Mouse (Mus musculus) left cerebral cortex, postnatal 14 days (tissue): ENCODE results near the gene Lrch2. TPM values are rescaled to one million over a fixed set of nuclear protein-coding genes. Genes with fewer than 3 reads are reported as not detected.
"Not testable (repeated sequence)": the region's sequence is repeated elsewhere in the genome, so short reads cannot be mapped to it uniquely, and the experiment has no call there.

Experiments used
- DNase-seq, 2 experiments: peaks; one replicate each; pipeline ENCODE4 v3.0.0; 2021 to 2022; ENCODE audit warnings: low spot score in 2 of 2, mixed read lengths in 1 of 2
- intact Hi-C: fragments of 180-260 bp; cut with DNase I; formaldehyde crosslinking; loops from one replicate; pipeline ENCODE4 v1.15.1; 2025
- long read RNA-seq, 2 experiments: library from polyadenylated mRNA; stranded (forward); transcript quantifications; one replicate each; pipeline ENCODE4 v2.0.0; 2021
- total RNA-seq, 2 experiments: library from RNA; stranded (reverse); gene quantifications; 2 replicates each; pipeline ENCODE4 v1.2.3; 2021

Lrch2 gene
- total RNA-seq, result 10 to 100 TPM; 23.1 to 23.9 TPM
- long read RNA-seq, experiment 1, partial matches to known transcripts, result 0 of 1 reads
- long read RNA-seq, experiment 1, other reads (novel, unspliced or antisense), result 1 of 1 reads
- long read RNA-seq, experiment 2, result 0 reads

GRCm38 (mm10) chrX:147553421-147554201, at the start of gene Lrch2:
TSS of gene Lrch2 (minus strand) at chrX:147554081.
- peak; percentile 42 for DNase-seq
- intact Hi-C loops, result no loop called here

- DNase-seq, result no peak
- intact Hi-C loops, result no loop called here
Measured at GRCm38 (mm10) chrX:147540934-147541870, 12.7 kb downstream of the Lrch2 start.

- no peak for DNase-seq
- intact Hi-C loops, result no loop called here
Measured at GRCm38 (mm10) chrX:147538377-147538776, 15.5 kb downstream of the Lrch2 start.

- intact Hi-C loops, result not testable (repeated sequence)
Measured at GRCm38 (mm10) chrX:147537117-147537516, 16.8 kb downstream of the Lrch2 start.

DNA sequence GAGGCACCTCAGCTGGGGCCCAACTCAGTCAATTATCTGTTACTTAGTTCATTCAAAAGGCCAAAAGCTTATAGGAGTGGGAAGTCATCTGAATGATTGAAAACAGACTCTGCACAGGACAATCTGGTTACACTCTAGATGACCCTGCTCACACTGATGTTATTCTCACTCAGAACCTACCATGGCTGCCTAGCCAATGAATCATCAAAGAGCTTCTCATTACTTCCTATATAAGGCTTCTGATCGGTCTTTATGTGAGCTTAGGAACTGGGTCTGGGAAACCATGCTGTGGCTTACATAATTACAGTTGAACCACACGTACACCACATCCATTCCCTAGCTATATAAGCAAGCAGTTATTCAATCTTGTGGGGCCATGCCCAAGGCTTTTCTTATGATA, 18.3 kb downstream of the Lrch2 start:
- intact Hi-C loops, result no loop called here
- no peak for DNase-seq

More at GRCm38 (mm10) chrX:147537117-147537516, 16.8 kb downstream of the Lrch2 start:
- not testable (repeated sequence) for DNase-seq

- DNase-seq, result no peak
- intact Hi-C loops, result no loop called here
Measured at GRCm38 (mm10) chrX:147531675-147532074, 22.2 kb downstream of the Lrch2 start.

DNA sequence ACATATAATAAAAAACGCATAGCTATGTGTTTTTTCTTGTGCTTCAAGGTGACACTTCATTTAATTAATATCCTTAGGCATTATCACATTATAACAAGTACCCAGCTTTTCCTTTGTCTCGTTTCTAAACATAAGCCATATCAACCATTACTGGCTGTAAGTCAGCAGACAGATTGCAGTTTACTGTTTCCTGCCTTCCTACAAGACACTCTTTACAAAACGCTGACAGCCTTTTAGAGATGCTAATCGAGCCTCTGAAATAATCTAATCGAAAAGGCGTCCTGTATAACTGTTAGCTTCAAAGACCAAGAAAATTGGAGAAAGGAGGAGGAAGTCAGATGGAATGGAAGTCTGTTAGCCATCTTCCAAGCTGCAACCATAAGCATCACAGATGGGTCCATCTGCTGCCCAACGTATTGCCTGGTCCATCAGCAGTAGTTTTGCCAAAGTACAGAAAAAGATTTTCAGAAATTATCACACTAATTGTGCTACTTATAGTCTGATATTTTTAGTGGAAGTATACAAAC, 26.2 kb downstream of the Lrch2 start:
- DNase-seq, result no peak
- intact Hi-C loops, result no loop called here

DNA sequence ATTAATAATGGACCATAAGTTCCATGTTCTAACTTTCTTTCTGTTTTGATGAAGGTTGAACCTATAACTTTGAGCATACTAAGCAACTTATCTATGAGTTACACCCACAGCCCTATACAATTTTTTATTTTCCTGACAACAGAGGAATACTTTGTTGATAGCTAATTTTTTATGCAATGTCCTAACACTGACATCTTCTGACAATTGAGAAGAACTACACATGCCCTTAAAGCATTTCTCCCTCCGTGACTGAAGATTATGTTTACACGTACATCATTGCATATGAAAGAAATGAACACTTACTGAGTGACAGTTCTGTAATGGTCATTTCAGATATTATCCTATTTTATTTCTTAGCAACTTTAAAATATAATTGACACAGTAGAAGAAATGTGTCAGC, 64.3 kb downstream of the Lrch2 start:
- no peak for DNase-seq
- intact Hi-C loops, result no loop called here

DNA sequence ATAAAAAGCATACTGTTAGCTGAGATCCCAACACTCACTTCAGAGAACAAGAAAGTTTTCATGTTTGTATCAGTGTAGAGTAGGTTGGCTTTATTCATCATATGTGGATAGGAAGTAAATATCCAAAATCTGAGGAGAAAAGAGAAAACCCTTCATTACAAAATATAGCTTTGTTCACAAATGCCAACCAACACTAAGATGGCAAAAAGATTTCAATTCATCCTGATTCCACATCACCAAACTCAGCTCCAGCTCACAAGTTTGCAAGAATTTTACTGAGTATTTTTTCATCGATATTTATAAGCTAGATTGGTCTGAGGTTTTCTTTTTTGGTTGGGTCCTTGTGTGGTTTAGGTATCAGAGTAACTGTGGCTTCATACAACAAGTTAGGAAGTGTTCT, 100.3 kb downstream of the Lrch2 start, which contains the start of gene Vmn1r239-ps:
Gene Vmn1r239-ps (minus strand): TSS at position 101 of the 400 bp plus-strand sequence.
- intact Hi-C loops, DNase-seq: not testable (repeated sequence)

DNA sequence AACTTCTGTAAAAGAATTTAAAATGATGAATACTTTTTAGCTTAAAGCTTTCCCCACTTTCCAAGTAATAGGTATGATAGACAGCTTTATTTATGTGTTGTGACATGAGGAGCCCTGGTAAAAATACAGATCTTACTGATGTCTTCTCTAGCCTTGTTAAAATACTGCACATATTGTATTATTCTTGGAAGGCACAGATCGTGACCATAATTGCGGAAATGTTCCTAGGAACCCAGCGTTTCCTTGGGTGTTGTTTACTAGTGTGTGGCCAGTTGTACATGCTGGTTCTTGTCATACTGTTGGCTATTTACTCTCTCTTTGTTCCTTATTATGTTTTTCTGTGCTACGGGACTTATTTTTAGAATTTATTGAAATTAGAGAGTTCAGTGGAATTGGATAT, 110.5 kb downstream of the Lrch2 start:
- intact Hi-C loops, result no loop called here
- DNase-seq, result no peak

DNA sequence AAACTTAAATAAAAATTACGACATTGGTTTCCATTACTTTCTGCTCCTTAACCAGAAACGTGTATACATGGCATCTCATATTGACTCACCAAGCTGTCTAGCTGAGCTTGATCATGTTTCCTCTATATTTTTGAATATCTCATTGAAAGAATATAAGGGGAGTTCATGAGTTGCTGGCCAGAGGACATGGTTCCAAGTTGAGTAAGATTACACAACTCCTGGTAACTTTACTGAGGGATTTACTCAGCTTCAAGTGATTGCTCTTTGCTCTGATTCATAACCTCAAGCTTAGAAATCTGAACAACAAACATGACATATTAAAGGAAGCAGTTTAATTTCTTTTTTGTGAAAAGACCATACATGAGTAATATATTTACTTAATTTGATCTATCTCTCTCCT, 118.5 kb downstream of the Lrch2 start:
- no peak for DNase-seq
- intact Hi-C loops, result no loop called here

DNA sequence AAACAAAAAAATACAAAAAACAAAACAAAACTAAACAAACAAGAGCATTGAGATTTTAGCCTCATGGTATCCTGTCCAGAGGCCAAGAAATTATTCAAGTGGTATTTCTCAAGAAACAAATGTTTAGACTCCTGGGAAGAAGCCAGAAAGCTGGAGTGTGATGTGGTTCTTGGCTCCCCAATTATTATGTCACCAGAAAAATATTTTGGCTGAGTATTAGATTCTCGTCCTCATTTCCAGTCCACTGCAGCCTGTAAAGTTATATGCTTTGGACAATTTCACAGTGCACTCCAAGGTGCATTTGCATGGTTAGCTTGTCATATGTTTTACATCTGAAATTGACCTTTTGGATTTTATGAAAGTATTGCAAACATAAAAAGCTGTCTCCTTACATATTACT, 124.1 kb downstream of the Lrch2 start:
- intact Hi-C loops, result no loop called here
- DNase-seq, result no peak

DNA sequence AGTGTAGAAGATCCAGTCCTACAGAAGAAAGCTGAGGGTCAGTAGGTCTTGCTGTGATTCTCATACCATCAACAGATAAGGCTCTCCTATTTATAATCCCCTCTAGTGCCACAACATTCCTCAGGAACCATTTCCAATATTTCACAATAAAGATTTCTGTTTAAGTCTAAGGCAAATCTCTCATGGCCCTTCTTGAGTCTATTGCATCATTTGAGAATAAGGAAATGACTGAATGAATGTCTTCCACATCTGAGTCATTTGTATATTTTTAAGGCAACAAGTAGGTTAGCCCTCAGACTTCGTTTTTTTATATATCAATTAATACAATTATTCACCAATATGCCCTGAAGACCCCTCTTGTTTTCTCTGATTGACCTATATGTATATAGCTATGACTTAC, 124.8 kb downstream of the Lrch2 start, which contains the start of gene Il13ra2:
Gene Il13ra2 (minus strand): TSS at position 64 of the 400 bp plus-strand sequence.
- no peak for DNase-seq
- intact Hi-C loops, result no loop called here

Other genes with a start within 250 kb of the Lrch2 start
- 1 to 10 TPM in 1 of 2 experiments, under 1 TPM in 1; 0.46 to 1.5 TPM for gene Il13ra2, start 124.9 kb downstream of the Lrch2 start, total RNA-seq
- gene Vmn1r239-ps, start 100.4 kb downstream of the Lrch2 start, total RNA-seq, result not detected
- not detected for gene Gm15128, start 211.9 kb upstream of the Lrch2 start, total RNA-seq